Mouse (Mus musculus): Measurements from ENCODE around the gene Flywch1. TPM values are rescaled to one million over a fixed set of nuclear protein-coding genes. Genes with fewer than 3 reads are reported as not detected.
A peak's percentile ranks its signal among the peaks of the same experiment; 100 is the strongest.

Flywch1 gene
- polyA plus RNA-seq, 1 experiment = 366 TPM

GRCm38 (mm10) chr17:23742941-23743340 lies 28.5 kb downstream of the Flywch1 start:
- no peak for DNase-seq
- Histone ChIP-seq H3K4me1 (ENCODE audit: control insufficient read depth, insufficient read depth, low read length) (peaks cover 8% of the 10 kb centered on the region; the same call in 1 of the 2 replicates), H3K27ac (ENCODE audit: insufficient read depth, low read length) (no peak overlapping the region), H3K4me3 (replicated peaks; ENCODE audit: insufficient read depth, low read depth, low read length) (no peak overlapping the region), H3K27me3 (ENCODE audit: control insufficient read depth, insufficient read depth, low read length) (no peaks in the 10 kb centered on the region; the same call in 1 of the 2 replicates)
- WGBS = 69% methylated on average over 12 of the region's 12 CpGs
- no peak for TF ChIP-seq CTCF (IDR thresholded peaks at IDR 0.05; ENCODE audit: borderline replicate concordance, insufficient read depth, low read depth, low read length)
- TF ChIP-seq POLR2A (IDR thresholded peaks at IDR 0.05; ENCODE audit: borderline replicate concordance, insufficient read depth, low read length) = no peak

GRCm38 (mm10) chr17:23742210-23742793 lies 29.1 kb downstream of the Flywch1 start:
- Histone ChIP-seq H3K4me1 (ENCODE audit: control insufficient read depth, insufficient read depth, low read length) (peaks cover 9% of the 10 kb centered on the region; the same call in 1 of the 2 replicates), H3K27me3 (ENCODE audit: control insufficient read depth, insufficient read depth, low read length) (no peaks in the 10 kb centered on the region; the same call in 1 of the 2 replicates), H3K4me3 (replicated peaks; ENCODE audit: insufficient read depth, low read depth, low read length) (no peak overlapping the region), H3K27ac (ENCODE audit: insufficient read depth, low read length) (no peak overlapping the region)
- 8% methylated on average over 44 of the region's 44 CpGs for WGBS
- no peak for DNase-seq
- no peak for TF ChIP-seq CTCF (IDR thresholded peaks at IDR 0.05; ENCODE audit: borderline replicate concordance, insufficient read depth, low read depth, low read length)
- no peak for TF ChIP-seq POLR2A (IDR thresholded peaks at IDR 0.05; ENCODE audit: borderline replicate concordance, insufficient read depth, low read length)

GRCm38 (mm10) chr17:23741359-23742209 lies 29.8 kb downstream of the Flywch1 start:
- Histone ChIP-seq H3K4me3 (replicated peaks; ENCODE audit: insufficient read depth, low read depth, low read length) (no peak overlapping the region), H3K4me1 (ENCODE audit: control insufficient read depth, insufficient read depth, low read length) (peaks cover 9% of the 10 kb centered on the region; the same call in 1 of the 2 replicates), H3K27me3 (ENCODE audit: control insufficient read depth, insufficient read depth, low read length) (no peaks in the 10 kb centered on the region; the same call in 1 of the 2 replicates), H3K27ac (ENCODE audit: insufficient read depth, low read length) (no peak overlapping the region)
- 50% methylated on average over 38 of the region's 38 CpGs for WGBS
- no peak for TF ChIP-seq POLR2A (IDR thresholded peaks at IDR 0.05; ENCODE audit: borderline replicate concordance, insufficient read depth, low read length)
- TF ChIP-seq CTCF (IDR thresholded peaks at IDR 0.05; ENCODE audit: borderline replicate concordance, insufficient read depth, low read depth, low read length) = no peak
- no peak for DNase-seq

- no peak for TF ChIP-seq CTCF (IDR thresholded peaks at IDR 0.05; ENCODE audit: borderline replicate concordance, insufficient read depth, low read depth, low read length)
- no peak for TF ChIP-seq POLR2A (IDR thresholded peaks at IDR 0.05; ENCODE audit: borderline replicate concordance, insufficient read depth, low read length)
- Histone ChIP-seq H3K27ac (ENCODE audit: insufficient read depth, low read length) (peak within 1 kb of the TSS; percentile 71), H3K4me1 (ENCODE audit: control insufficient read depth, insufficient read depth, low read length) (peaks cover 9% of the 10 kb centered on the region; the same call in 1 of the 2 replicates), H3K4me3 (replicated peaks; ENCODE audit: insufficient read depth, low read depth, low read length) (peak within 1 kb of the TSS; percentile 83), H3K27me3 (ENCODE audit: control insufficient read depth, insufficient read depth, low read length) (no peaks in the 10 kb centered on the region; the same call in 1 of the 2 replicates)
- peak in 1 of 2 experiments; percentile 52 for DNase-seq
- WGBS = 3% methylated on average over 13 of the region's 13 CpGs
Measured at GRCm38 (mm10) chr17:23740598-23741021, 30.8 kb downstream of the Flywch1 start, which contains the start of gene Paqr4. TSS of gene Paqr4 (minus strand) at chr17:23740867.

- DNase-seq = peak; percentile 94 to 96
- Histone ChIP-seq H3K4me1 (ENCODE audit: control insufficient read depth, insufficient read depth, low read length) (peaks cover 9% of the 10 kb centered on the region; the same call in 1 of the 2 replicates), H3K27ac (ENCODE audit: insufficient read depth, low read length) (peak overlapping the region; percentile 71), H3K27me3 (ENCODE audit: control insufficient read depth, insufficient read depth, low read length) (no peaks in the 10 kb centered on the region), H3K4me3 (replicated peaks; ENCODE audit: insufficient read depth, low read depth, low read length) (peak overlapping the region; percentile 83)
- WGBS = under 1% methylated on average over 46 of the region's 46 CpGs
- peak; percentile 81 for TF ChIP-seq POLR2A (IDR thresholded peaks at IDR 0.05; ENCODE audit: borderline replicate concordance, insufficient read depth, low read length)
- no peak for TF ChIP-seq CTCF (IDR thresholded peaks at IDR 0.05; ENCODE audit: borderline replicate concordance, insufficient read depth, low read depth, low read length)
Measured at GRCm38 (mm10) chr17:23740136-23740584, 31.2 kb downstream of the Flywch1 start.

GRCm38 (mm10) chr17:23739202-23740135 lies 31.9 kb downstream of the Flywch1 start:
- under 1% methylated on average over 48 of the region's 48 CpGs for WGBS
- TF ChIP-seq CTCF (IDR thresholded peaks at IDR 0.05; ENCODE audit: borderline replicate concordance, insufficient read depth, low read depth, low read length) = no peak
- no peak for TF ChIP-seq POLR2A (IDR thresholded peaks at IDR 0.05; ENCODE audit: borderline replicate concordance, insufficient read depth, low read length)
- peaks cover 6% of the 10 kb centered on the region; the same call in 1 of the 2 replicates for H3K4me1 ChIP-seq (ENCODE audit: control insufficient read depth, insufficient read depth, low read length)
- H3K27me3 ChIP-seq (ENCODE audit: control insufficient read depth, insufficient read depth, low read length) = no peaks in the 10 kb centered on the region
- DNase-seq = peak in 1 of 2 experiments; percentile 53
- peak overlapping the region; percentile 71 for H3K27ac ChIP-seq (ENCODE audit: insufficient read depth, low read length)
- H3K4me3 ChIP-seq (replicated peaks; ENCODE audit: insufficient read depth, low read depth, low read length) = peak overlapping the region; percentile 83

GRCm38 (mm10) chr17:23738836-23739201 lies 32.6 kb downstream of the Flywch1 start:
- WGBS = 44% methylated on average over 2 of the region's 2 CpGs
- H3K27me3 ChIP-seq (ENCODE audit: control insufficient read depth, insufficient read depth, low read length) = no peaks in the 10 kb centered on the region
- H3K4me3 ChIP-seq (replicated peaks; ENCODE audit: insufficient read depth, low read depth, low read length) = peak overlapping the region; percentile 83
- DNase-seq = no peak
- no peak overlapping the region; the same call in 1 of the 2 replicates for H3K27ac ChIP-seq (ENCODE audit: insufficient read depth, low read length)
- peaks cover 6% of the 10 kb centered on the region; the same call in 1 of the 2 replicates for H3K4me1 ChIP-seq (ENCODE audit: control insufficient read depth, insufficient read depth, low read length)
- TF ChIP-seq POLR2A (IDR thresholded peaks at IDR 0.05; ENCODE audit: borderline replicate concordance, insufficient read depth, low read length) = no peak
- no peak for TF ChIP-seq CTCF (IDR thresholded peaks at IDR 0.05; ENCODE audit: borderline replicate concordance, insufficient read depth, low read depth, low read length)

Data from cerebellum, adult 2 months (tissue).